Mouse (Mus musculus): Measurements from ENCODE around the gene Rgl2.

Gene Rgl2

GRCm38 (mm10) chr17:33921361-33921760, 8.0 kb upstream of the Rgl2 start:
- no peak for DNase-seq (ENCODE audit: low spot score in 2 of 2)

- DNase-seq (ENCODE audit: low spot score in 2 of 2), result no peak
These were observed 4.6 kb upstream of the Rgl2 start for GRCm38 (mm10) chr17:33924577-33925283.

- DNase-seq (ENCODE audit: low spot score in 2 of 2), result no peak
These were observed 3.8 kb upstream of the Rgl2 start for GRCm38 (mm10) chr17:33925406-33926116.

GRCm38 (mm10) chr17:33926207-33926932, 3.0 kb upstream of the Rgl2 start:
- DNase-seq (ENCODE audit: low spot score in 2 of 2), result no peak

- DNase-seq (ENCODE audit: low spot score in 2 of 2), result no peak
These were observed 944 bp upstream of the Rgl2 start for GRCm38 (mm10) chr17:33928251-33928947.

DNA sequence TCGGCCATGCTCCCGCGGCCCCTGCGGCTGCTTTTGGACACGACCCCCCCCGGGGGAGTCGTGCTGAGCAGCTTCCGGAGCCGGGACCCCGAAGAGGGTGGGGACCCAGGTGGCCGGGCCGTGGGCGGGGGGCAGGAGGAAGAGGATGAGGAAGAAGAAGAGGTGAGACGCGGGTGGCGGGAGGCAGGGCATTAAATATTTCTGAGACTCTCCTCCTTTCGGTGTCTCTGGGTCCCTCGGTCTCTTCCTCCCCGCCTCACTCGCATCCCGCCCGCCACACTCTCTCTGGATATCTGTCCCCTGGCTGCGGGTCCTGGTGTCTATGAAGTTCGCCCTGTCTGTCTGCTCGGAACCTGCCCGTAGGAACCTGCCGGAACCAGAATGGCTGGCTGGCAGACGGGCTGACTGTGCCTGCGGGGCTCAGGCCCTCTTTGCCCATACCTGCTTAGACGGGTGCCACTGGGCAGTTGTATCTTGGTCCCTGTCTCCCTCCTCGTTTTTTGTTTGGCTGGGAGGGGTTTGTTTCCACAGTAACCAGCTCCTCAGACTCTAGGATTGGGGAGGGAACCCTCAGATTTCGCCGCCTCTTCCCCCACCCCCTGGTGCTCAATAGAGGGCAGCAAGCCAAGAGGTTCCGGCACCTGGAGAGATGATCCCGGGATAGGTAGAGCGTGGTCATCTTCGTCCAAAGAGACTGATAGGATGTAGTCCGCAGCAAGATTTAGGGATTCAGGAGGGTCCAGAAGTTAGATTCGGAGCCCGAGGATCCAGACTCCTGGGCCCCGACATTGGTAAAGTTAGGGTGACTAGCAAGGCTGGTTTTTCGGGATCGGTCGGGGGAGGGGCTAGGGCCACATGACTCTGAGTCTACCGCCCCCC, 1.2 kb downstream of the Rgl2 start:
- DNase-seq (ENCODE audit: low spot score in 2 of 2), result peak in 1 of 2 experiments; percentile 77

DNA sequence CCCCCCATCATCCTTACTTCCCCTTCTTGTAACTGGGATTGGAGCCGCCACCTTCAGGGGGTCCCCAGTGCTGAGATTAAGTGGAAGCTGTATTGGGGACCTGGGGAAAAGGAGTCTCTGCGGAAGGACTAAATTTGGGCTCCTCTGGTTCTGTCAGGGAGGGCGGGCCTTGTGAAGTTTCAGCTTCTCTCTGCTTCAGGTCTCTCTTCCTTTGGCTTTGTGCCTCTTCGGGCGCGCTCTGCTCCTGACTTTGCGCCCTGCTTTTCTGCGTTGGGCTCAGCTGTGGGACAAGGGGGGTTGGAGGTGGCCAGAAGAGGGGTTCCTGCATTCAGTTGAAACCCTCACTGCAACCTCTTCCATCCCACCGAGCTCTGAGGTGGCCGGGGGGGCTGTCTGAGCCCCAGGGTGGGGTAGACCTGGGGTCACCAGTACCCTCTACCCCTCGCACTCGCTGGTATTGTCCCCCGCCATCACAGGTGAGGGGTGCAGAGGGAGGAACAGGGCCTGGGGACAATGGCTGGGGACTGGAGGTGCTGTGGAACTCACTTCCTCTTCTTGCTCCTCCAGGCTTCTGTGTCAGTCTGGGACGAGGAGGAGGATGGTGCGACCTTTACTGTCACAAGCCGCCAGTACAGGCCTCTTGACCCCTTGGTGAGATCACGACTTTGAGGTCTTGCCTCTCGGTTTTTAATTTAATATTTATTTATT, 2.0 kb downstream of the Rgl2 start:
- no peak for DNase-seq (ENCODE audit: low spot score in 2 of 2)

DNA sequence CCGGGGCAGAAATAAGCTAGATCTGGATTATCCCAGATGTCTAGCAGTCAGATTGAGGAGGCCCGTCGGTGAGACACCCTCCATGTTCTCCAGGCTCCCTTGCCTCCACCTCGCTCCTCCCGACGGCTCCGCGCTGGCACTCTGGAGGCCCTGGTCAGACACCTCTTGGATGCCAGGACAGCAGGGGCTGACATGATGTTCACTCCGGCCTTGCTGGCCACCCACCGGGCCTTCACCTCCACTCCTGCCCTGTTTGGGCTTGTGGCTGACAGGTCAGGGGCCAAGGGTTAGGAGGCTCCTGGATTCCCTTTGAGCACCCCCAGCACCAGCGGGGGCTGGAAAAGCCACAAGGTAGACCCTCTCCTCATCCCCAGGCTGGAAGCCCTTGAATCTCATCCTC, 2.6 kb downstream of the Rgl2 start:
- no peak for DNase-seq (ENCODE audit: low spot score in 2 of 2)

DNA sequence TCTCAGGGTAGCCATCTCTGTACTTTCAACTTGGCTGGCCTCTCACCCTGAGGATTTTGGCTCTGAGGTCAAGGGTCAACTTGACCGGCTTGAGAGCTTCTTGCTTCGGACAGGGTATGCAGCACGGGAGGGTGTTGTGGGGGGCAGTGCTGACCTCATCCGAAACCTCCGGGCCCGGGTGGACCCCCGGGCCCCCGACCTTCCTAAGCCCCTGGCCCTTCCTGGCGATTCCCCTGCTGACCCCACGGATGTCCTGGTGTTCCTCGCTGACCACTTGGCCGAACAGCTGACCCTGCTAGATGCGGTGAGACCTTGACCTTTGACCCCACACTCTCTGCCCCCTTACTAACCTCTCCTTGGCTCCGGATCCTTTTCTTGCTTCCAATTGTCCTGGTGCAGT, 3.1 kb downstream of the Rgl2 start:
- DNase-seq (ENCODE audit: low spot score in 2 of 2), result no peak

GRCm38 (mm10) chr17:33932970-33933369, 3.6 kb downstream of the Rgl2 start:
- DNase-seq (ENCODE audit: low spot score in 2 of 2), result no peak

GRCm38 (mm10) chr17:33935422-33936055, 6.2 kb downstream of the Rgl2 start:
- DNase-seq (ENCODE audit: low spot score in 2 of 2), result no peak

DNA sequence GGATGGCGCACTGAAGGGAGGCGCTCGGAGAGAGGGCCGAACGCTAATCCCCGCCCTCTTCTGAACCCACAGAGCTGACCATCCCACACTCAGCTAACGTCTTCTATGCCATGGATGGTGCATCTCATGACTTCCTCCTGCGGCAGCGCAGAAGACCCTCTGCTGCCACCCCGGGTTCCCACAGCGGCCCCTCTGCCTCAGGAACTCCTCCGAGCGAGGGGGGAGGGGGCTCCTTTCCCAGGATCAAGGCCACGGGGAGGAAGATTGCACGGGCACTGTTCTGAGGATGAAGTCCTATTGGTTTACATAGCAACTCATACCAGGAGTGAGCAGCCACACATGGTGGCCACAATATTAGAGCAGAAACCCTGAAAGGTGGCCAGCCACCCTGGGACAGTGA, 7.7 kb downstream of the Rgl2 start:
- no peak for DNase-seq (ENCODE audit: low spot score in 2 of 2)

DNA sequence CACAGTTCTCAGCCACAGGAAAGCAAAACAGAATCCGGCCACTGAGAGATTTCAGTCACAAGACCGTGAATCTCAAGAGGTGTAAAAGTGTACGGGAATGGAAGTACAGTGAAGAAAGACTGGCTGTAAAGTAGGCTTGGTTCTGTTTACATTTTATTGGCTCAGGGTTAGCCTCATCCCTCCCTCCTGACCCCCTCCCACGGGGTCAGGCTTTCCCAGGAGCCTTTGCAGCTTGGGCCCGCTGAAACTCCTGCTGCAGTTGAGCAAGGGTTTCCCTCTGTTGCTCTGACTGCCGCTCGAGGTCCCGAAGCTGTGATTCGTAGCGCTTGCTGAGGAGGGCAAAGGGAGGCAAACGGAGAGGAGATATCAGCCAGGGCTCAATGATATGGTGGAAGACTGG, 9.4 kb downstream of the Rgl2 start:
- DNase-seq (ENCODE audit: low spot score in 2 of 2), result no peak

- DNase-seq (ENCODE audit: low spot score in 2 of 2), result peak; percentile 64 to 90
These were observed 11.0 kb downstream of the Rgl2 start, which contains the start of the genes Pfdn6 and Wdr46 for GRCm38 (mm10) chr17:33940206-33940805. Gene Pfdn6, minus strand, starts transcription at chr17:33940343. Gene Wdr46, plus strand, starts transcription at chr17:33940660.

GRCm38 (mm10) chr17:33940981-33941380, 11.6 kb downstream of the Rgl2 start:
- no peak for DNase-seq (ENCODE audit: low spot score in 2 of 2)

- DNase-seq (ENCODE audit: low spot score in 2 of 2), result no peak
These were observed 12.0 kb downstream of the Rgl2 start for GRCm38 (mm10) chr17:33941381-33941780.

- DNase-seq (ENCODE audit: low spot score in 2 of 2), result no peak
These were observed 14.1 kb downstream of the Rgl2 start for GRCm38 (mm10) chr17:33943454-33943853.

- DNase-seq (ENCODE audit: low spot score in 2 of 2), result no peak
These were observed 18.2 kb downstream of the Rgl2 start for GRCm38 (mm10) chr17:33947430-33948089.

Data from left cerebral cortex, adult 9 months (tissue).